Mouse (Mus musculus) macrophage (primary cell): ENCODE results near the gene Pde7b. TPM values are rescaled to one million over a fixed set of nuclear protein-coding genes. Genes with fewer than 3 reads are reported as not detected.

Experiments used
- H3K27ac ChIP-seq: fragments of 350-480 bp; formaldehyde crosslinking; 2 replicates; pipeline ENCODE4 v1.9.0; 2021
- H3K36me3 ChIP-seq: fragments of 350-480 bp; formaldehyde crosslinking; 2 replicates; pipeline ENCODE4 v1.9.0; 2021; ENCODE audit errors: inconsistent target
- H3K4me3 ChIP-seq: fragments of 350-480 bp; formaldehyde crosslinking; 2 replicates; pipeline ENCODE4 v1.9.0; 2021; ENCODE audit errors: inconsistent target
- H3K79me2 ChIP-seq: fragments of 350-480 bp; formaldehyde crosslinking; 2 replicates; pipeline ENCODE4 v1.9.0; 2021; ENCODE audit errors: inconsistent target
- WGBS: methylation state at CpG from one replicate; pipeline ENCODE4 v1.1.7; 2026; ENCODE audit warnings: inconsistent platforms; ENCODE audit not compliant: missing documents; 5-methylcytosine and 5-hydroxymethylcytosine counted together
- polyA plus RNA-seq: library from polyadenylated mRNA; stranded (reverse); fragments of 250-400 nt; gene quantifications from 3 replicates; pipeline ENCODE4 v1.2.4, GENCODE M21; 2018; ENCODE audit warnings: inconsistent platforms
- total RNA-seq, 78 experiments: library from RNA; depleted of rRNA; stranded (reverse); fragments of 250-400 nt; gene quantifications; 1 replicate in 9 of 78; 2 replicates in 24 of 78; 3 replicates in 43 of 78; 4 replicates in 2 of 78; pipeline ENCODE4 v1.2.4; 2018; ENCODE audit warnings: inconsistent platforms in 56 of 78

Pde7b gene
- 100 to 1,000 TPM; 106 to 713 (median 456) TPM for total RNA-seq (2018; cell fraction: chromatin; rRNA removed)
- total RNA-seq (2018; cell fraction: cytosol; rRNA removed) = 100 to 1,000 TPM in 6 of 26 experiments, 10 to 100 TPM in 20; 64.3 to 138 (median 81.4) TPM
- 100 to 1,000 TPM; 172 to 441 (median 313) TPM for total RNA-seq (2018; cell fraction: nucleus; rRNA removed)
- 26.0 to 42.9 TPM (median 37.2 TPM) in 3 replicates for polyA plus RNA-seq

DNA sequence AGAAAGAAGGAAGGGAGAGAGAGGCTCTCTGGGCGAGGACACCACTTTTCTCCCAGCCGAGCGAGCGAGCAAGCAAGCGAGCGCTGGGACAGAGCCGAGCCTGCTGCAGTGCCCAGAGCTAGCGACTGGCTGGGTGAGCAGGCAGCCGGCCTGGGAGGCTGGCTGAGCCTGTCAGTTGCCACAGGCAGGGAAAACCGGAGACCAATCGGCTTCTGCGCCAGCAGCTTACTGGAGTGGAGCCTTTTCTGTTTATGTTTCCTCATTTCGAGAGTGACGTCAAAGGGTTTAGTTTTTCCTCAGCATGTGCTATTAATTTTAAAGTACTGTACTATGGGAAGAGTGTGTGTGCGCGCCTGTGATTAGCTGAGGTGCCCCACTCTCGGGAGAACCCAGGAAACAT lies at the start of gene Pde7b:
Pde7b (minus strand) TSS at position 173 of the 400 bp plus-strand sequence.
- WGBS = under 1% methylated on average over 17 of the region's 17 CpGs
- Histone ChIP-seq H3K27ac (peak within 1 kb of the TSS; percentile 88), H3K36me3 (peaks cover 14% of the 10 kb centered on the region; the same call in 1 of the 2 replicates), H3K4me3 (peak within 1 kb of the TSS; percentile 67), H3K79me2 (peaks cover 47% of the 10 kb centered on the region; the same call in 1 of the 2 replicates)

DNA sequence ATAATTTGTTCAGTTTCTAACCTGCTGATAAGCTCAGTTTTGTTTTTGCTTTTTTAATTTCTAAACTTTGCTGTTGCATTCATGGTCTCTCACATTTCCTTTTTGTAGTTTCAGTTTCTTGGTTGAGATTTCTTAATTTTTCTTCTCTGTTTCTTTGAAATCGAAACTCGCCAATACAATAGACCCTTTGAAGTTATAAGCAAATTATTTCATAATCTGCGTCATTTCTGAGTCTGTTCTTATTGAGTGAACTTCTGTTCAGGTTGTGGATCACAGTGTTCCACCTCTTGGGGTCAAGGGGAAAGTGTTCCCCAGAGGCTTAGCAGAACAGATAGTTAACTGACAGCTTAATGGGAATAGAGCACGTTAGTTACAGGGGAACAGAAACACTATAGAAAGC lies 47.2 kb upstream of the Pde7b start:
- 9% methylated on average over 4 of the region's 4 CpGs for WGBS
- Histone ChIP-seq H3K36me3 (no peaks in the 10 kb centered on the region), H3K79me2 (no peaks in the 10 kb centered on the region), H3K27ac (peak overlapping the region; percentile 86), H3K4me3 (no peak overlapping the region)

DNA sequence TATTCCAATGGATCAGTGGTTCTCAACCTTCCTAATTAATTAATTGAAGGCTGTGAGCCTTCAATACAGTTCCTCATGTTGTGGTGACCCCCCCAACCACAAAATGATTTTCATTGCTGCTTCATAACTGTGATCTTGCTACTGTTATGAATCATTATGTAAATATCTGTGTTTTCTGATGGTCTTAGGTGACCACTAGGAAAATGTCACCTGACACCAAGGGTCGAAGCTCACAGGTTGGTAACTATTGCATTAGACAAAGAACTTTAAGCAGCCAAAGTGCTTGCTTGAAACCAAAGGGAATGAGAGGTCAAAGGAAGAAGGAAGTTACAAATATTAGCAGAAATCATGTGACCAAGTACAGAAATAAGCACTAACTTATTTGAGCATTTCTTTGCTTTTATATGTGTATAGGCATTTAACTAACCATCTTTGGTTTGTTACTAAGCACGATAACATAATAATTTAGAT lies 45.6 kb upstream of the Pde7b start:
- no peaks in the 10 kb centered on the region for H3K36me3 ChIP-seq
- WGBS = 71% methylated on average over 2 of the region's 2 CpGs
- H3K27ac ChIP-seq = peak overlapping the region; percentile 86
- no peaks in the 10 kb centered on the region for H3K79me2 ChIP-seq
- no peak overlapping the region for H3K4me3 ChIP-seq

DNA sequence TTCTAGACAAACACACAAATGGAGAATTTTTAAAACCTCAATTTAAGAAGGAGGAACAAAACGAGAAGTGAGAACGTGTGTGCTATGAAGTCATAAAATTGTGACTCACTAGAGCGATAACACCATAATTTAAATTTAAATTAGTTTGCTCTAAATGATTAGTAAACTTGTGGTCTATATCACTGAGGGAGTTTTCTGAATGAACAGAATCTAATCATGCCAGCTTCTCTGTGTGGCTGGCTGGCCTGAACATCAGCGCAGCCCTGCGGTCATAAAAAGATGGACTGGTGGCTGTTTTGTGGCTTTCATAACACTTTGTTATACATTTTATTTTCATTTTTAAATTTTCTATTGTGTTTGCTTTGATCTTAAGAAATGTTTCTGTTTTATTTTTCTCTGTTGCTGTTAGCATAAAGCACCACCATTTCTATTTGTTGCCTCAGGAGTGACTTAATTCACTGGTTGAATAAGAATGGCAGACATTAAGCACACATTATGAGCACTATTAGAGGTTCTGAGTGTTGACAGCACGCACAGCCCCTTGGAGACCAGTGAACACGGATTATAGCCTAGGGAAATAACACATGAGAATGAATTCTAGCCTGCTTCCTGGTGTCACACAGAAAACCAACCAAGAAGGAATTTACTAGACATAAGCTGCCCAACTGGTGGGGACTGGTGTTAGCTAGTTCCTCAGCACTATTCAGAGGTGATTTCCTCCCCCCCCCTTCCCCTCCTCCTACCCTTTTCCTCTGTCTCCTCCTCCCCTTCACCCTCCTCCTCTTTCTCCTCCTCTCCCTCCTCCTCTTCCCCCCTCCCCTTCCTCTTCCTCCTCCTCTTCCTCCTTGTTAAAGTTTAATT lies 44.9 kb upstream of the Pde7b start:
- H3K27ac ChIP-seq = peak overlapping the region; percentile 86
- no peak overlapping the region for H3K4me3 ChIP-seq
- 59% methylated on average over 7 of the region's 7 CpGs for WGBS
- no peaks in the 10 kb centered on the region for H3K79me2 ChIP-seq
- H3K36me3 ChIP-seq = no peaks in the 10 kb centered on the region

DNA sequence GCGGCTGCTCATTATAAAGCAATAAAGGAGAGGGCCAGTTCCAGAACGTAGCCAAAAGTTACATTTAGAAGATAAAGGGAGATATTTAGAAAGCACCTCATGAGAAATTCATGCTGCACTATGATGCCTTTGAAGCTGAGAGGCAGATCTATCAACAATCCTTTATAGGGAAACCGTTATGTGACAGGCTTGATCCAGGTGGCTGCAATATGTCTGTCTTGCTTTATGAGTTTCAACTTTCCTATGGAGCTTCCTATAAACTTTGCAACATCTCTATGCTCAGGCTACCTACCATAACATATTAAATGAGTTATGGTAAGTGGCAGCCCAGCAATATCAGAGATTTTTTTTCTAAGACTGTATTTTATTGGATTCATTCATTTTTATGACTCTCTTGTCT lies 39.5 kb upstream of the Pde7b start:
- Histone ChIP-seq H3K36me3 (no peaks in the 10 kb centered on the region), H3K4me3 (no peak overlapping the region), H3K79me2 (no peaks in the 10 kb centered on the region), H3K27ac (no peak overlapping the region)
- 94% methylated on average over 3 of the region's 3 CpGs for WGBS

DNA sequence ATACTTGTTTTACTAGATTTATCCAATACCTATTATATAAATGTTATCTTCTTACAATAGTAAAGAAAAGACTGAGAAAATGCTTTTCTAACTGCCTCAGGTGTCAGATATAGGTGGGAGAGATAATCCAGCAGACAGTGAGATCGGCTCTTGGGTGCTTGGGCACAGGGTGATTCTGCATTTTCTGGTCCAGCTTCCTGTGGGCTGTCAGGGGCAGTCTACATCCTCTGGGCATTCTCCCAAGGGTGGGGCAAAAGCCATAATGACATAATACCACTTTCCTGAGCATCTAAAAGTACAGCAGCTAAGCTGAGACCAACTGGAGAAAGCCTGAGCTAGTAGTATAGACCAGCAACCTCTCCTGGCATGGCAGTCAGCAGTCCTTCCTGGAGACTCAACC lies 34.1 kb upstream of the Pde7b start:
- no peaks in the 10 kb centered on the region for H3K36me3 ChIP-seq
- H3K4me3 ChIP-seq = no peak overlapping the region
- no peaks in the 10 kb centered on the region for H3K79me2 ChIP-seq
- no peak overlapping the region for H3K27ac ChIP-seq
- 14% methylated on average over 1 of the region's 1 CpGs for WGBS

DNA sequence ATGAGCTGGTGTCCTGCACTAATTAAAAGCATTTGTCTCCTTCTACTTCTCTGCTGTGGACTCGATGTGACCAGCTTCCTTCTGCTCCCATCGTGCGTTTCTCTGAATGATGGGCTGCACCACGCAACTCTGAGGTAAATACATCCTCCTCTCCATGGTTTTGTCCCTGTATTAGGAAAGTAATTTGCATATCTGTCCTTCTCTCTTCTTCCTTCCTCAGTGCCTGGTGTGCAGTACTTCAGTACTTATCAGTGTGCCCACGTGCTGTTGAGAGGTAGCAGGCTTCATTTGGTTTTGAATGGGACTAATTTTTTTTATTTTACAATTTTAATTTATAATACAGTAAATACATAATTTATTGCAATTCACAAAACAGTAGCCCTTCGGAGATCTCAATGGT lies 33.4 kb upstream of the Pde7b start:
- Histone ChIP-seq H3K4me3 (no peak overlapping the region), H3K79me2 (no peaks in the 10 kb centered on the region), H3K36me3 (no peaks in the 10 kb centered on the region), H3K27ac (no peak overlapping the region)
- 65% methylated on average over 6 of the region's 6 CpGs for WGBS

DNA sequence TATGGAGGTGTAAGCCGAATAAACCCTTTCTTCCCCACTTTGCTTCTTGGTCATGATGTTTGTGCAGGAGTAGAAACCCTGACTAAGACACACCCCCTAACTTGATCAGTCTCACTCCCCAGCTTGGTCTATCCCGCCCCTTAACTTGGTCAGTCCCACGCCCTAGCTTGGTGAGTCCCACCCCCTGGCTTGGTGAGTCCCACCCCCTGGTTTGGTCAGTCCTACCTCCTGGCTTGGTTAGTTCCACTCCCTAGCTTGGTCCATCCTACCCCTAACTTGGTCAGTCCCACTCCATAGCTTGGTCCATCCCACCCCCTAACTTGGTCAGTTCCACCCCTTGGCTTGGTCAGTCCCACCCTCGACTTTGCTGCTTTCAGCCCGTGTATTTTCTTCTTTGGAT lies 31.3 kb upstream of the Pde7b start:
- no peaks in the 10 kb centered on the region for H3K79me2 ChIP-seq
- no peaks in the 10 kb centered on the region for H3K36me3 ChIP-seq
- H3K27ac ChIP-seq = no peak overlapping the region
- WGBS = 98% methylated on average over 5 of the region's 5 CpGs
- H3K4me3 ChIP-seq = no peak overlapping the region

DNA sequence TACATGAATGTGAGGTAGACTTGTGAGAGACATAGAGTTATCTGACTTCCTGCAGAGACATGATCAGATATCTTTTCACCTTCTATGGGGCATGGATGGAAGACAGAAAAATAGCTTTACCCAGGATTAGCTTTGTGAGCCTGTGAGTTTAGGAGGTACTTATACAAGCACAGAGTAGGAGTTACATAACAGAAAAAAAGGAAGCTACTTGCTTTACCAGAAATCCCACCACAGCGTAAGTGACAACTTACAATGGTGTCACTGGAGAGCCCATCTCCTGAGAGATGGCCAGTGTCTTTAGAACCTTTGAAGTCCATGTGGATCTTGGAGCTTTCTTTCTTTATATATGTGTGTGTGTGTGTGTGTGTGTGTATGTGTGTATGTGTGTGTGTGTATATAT lies 28.0 kb upstream of the Pde7b start:
- Histone ChIP-seq H3K79me2 (no peaks in the 10 kb centered on the region), H3K27ac (no peak overlapping the region), H3K4me3 (no peak overlapping the region), H3K36me3 (no peaks in the 10 kb centered on the region)
- WGBS = 75% methylated on average over 1 of the region's 1 CpGs

DNA sequence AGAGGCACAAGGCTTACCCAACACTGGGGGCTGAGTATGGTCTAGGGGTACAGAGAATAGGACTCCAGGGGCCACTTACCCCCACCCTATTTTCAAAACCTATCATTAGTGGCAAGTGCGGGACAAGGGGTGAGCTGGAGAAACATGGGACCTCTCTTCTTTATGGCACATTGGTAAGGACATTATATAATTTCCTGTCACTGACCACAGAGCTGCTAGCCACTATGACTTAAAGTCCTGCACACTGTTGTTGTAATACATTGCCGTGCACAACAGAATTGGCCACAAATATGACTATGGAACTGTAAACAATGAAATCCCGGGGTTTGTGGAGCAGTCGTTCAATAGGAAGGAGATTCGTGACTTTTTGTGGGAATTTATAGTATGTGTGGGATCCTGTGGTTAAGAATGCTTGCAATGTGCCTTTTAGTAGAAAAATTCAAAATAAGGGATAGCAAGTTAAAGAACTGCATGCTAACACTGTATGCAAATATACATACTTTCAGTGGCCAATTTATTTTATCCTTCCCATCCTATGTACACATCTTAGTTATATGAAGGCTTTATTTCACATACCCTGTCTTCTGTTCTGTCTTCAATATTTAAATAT lies 25.9 kb upstream of the Pde7b start:
- H3K36me3 ChIP-seq = no peaks in the 10 kb centered on the region
- H3K4me3 ChIP-seq = no peak overlapping the region
- H3K79me2 ChIP-seq = no peaks in the 10 kb centered on the region
- H3K27ac ChIP-seq = 0 out of 2 replicates have a peak overlapping the region, but pooled peaks have one; percentile 7
- 65% methylated on average over 5 of the region's 5 CpGs for WGBS

DNA sequence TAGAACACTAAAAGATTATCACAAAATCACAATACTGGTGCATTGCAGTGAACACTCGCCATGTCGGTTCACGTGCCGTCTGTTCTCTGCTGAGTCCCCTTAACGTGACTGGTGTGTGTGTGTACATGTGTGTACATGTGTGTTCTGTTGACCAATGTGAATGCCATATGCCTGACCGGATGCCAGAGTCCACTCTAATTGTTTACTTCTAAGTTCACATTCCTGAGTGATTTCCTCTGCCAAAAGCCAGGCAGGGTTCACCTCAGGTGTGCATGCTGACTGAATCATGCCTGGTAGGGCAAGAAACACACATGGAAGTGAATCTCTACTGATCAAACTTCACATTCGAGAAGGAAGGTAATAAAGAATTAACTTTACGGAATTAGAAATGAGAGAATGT lies 24.1 kb upstream of the Pde7b start:
- H3K4me3 ChIP-seq = no peak overlapping the region
- no peaks in the 10 kb centered on the region for H3K79me2 ChIP-seq
- 99% methylated on average over 8 of the region's 8 CpGs for WGBS
- no peaks in the 10 kb centered on the region for H3K36me3 ChIP-seq
- no peak overlapping the region for H3K27ac ChIP-seq

DNA sequence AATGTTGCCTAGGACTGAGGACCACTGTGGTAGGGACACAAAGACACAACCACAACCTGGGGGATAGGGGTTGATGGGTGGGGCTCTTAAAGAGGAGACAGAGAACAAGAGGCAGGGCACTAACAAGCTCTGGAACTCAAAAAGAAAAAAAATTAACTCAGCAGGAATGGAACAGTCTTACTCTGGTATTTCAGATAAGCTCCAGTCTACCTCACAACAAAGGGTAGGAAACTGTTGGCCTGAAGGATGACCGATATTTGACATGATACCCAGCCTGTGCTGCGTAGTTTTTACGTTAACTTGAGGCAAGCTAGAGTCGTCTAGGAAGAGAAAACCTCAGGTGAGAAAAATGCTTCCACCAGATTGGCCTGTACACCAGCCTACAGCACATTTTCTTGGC lies 22.4 kb upstream of the Pde7b start:
- WGBS = 96% methylated on average over 4 of the region's 4 CpGs
- Histone ChIP-seq H3K36me3 (no peaks in the 10 kb centered on the region), H3K4me3 (no peak overlapping the region), H3K27ac (no peak overlapping the region), H3K79me2 (no peaks in the 10 kb centered on the region)

DNA sequence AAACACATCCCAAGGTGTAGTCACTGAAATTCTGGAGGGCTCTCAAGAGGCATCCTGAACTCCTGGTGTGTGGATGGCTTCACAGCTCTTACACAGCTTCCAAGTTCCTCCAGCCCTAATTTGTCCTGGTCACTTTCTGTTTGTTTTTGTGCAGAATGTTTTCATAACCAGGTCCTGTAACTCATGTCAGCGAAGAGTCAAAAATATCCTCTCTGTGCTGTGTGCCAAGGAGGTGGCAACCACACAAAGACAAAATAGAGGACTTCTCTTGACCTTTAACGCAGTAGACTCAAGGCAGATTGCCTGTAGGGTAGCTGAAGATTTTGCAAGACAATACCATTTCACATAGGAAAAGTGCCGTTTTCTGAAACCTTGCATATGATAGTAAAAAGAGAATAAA lies 14.9 kb upstream of the Pde7b start:
- Histone ChIP-seq H3K79me2 (no peaks in the 10 kb centered on the region), H3K36me3 (no peaks in the 10 kb centered on the region), H3K27ac (no peak overlapping the region), H3K4me3 (no peak overlapping the region)
- WGBS = 87% methylated on average over 3 of the region's 3 CpGs

DNA sequence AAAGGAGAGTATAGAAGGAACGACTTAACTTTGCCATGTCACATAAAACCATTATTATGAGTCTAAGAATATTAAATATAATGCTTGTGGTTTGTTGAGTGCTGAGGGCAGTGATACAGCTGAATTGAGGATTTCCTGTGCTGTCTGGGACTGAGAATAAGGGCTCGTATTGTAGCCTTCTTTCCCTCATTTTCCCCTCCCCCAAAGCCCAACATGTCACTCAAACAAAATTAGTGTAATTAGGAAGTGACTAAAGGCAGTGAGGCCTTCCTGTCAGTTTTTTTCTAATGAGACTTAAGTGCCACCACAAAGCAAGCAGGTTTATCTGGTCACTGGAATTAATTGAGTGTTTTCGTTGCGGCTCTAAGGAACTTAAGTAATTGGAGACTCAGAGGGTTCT lies 12.3 kb upstream of the Pde7b start:
- H3K36me3 ChIP-seq = no peaks in the 10 kb centered on the region
- peak overlapping the region; percentile 19 for H3K27ac ChIP-seq
- 2% methylated on average over 4 of the region's 4 CpGs for WGBS
- no peak overlapping the region for H3K4me3 ChIP-seq
- H3K79me2 ChIP-seq = no peaks in the 10 kb centered on the region
